ENCODE assay signal across 8 mouse cellular contexts in the genomic region with DNA sequence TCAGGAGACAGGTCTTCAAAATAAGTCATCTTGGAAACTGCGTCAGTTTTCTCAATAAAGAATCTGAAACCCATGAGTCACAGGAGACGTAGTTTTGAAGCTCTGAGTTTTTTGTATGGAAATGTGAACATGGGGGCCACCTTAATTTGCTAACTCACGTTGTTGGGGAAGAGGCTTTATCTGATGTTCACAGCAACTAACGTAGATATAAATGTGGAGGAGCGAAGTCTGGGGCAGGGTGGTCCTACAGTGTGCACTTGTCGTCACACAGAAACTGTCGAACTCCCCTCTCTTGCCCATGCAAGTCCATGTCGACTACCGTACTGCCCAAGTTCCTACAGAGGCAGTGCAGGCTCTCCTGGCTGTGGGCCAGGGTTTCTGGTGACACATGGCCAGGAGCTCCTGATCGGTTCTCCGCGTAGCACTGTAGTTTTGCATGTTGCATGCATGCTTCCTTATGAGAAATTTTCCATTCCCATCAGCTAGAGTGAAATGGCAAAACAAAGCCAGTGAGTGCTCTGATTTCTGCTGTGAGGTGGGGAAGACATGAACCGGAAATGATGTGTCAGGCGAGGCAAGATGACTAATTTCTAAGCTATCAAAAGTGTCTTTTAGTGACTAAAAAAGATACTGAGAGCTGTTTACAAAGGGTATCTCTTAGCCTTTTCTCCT.
A peak's percentile ranks its signal among the peaks of the same experiment; 100 is the strongest.
DNase-seq lines count a peak whose midpoint lies in the region; ATAC-seq lines count a peak whose summit lies in the region.

No protein-coding gene starts in this region.

- no peaks in the 10 kb centered on the region for H3K9me3 ChIP-seq in kidney, embryonic 14.5 days (ENCODE audit: control insufficient read depth, low read length)
- H3K9me3 ChIP-seq in forebrain, embryonic 16.5 days (ENCODE audit: control insufficient read depth, low read length), result no peaks in the 10 kb centered on the region
- no peaks in the 10 kb centered on the region for H3K9me3 ChIP-seq in midbrain, embryonic 13.5 days

- H3K4me1 ChIP-seq in kidney, embryonic 14.5 days (ENCODE audit: control insufficient read depth, insufficient read depth, low read length), result no peaks in the 10 kb centered on the region
- no peaks in the 10 kb centered on the region; the same call in 1 of the 2 replicates for H3K4me1 ChIP-seq in forebrain, embryonic 16.5 days (replicated peaks; ENCODE audit: control insufficient read depth, insufficient read depth, low read length)
- no peaks in the 10 kb centered on the region for H3K4me1 ChIP-seq in midbrain, embryonic 13.5 days (replicated peaks)

- no peak overlapping the region for H3K4me2 ChIP-seq in kidney, embryonic 14.5 days (replicated peaks; ENCODE audit: low read depth, low read length)
- H3K4me2 ChIP-seq in forebrain, embryonic 16.5 days (ENCODE audit: low read length), result no peak overlapping the region
- H3K4me2 ChIP-seq in midbrain, embryonic 13.5 days (replicated peaks), result no peak overlapping the region

- H3K27ac ChIP-seq in kidney, embryonic 14.5 days (ENCODE audit: low read depth, low read length), result no peak overlapping the region
- no peak overlapping the region for H3K27ac ChIP-seq in forebrain, embryonic 16.5 days (ENCODE audit: low read length)
- H3K27ac ChIP-seq in midbrain, embryonic 13.5 days, result no peak overlapping the region

- peak; percentile 55 for DNase-seq in kidney, adult 11 months
- peak; percentile 76 for DNase-seq in MN1 (ENCODE audit: low spot score)
- peak; percentile 32 for DNase-seq in gastrocnemius, postnatal 14 days
- peak; percentile 78 for DNase-seq in kidney, postnatal 14 days

- 80% methylated on average over 14 of the region's 14 CpGs for WGBS in kidney, embryonic 14.5 days
- WGBS in forebrain, embryonic 16.5 days, result 79% methylated on average over 14 of the region's 14 CpGs
- 90% methylated on average over 14 of the region's 14 CpGs for WGBS in midbrain, embryonic 13.5 days

- peaks cover 10% of the 10 kb centered on the region; the same call in 1 of the 2 replicates for H3K36me3 ChIP-seq in kidney, embryonic 14.5 days (ENCODE audit: control insufficient read depth, insufficient read depth, low read length)
- H3K36me3 ChIP-seq in forebrain, embryonic 16.5 days (ENCODE audit: control insufficient read depth, insufficient read depth), result no peaks in the 10 kb centered on the region
- no peaks in the 10 kb centered on the region for H3K36me3 ChIP-seq in midbrain, embryonic 13.5 days

- intact Hi-C loops in gastrocnemius, postnatal 14 days (cut with DNase I; ENCODE audit: low total_unique reads), result no loop called here

- H3K9ac ChIP-seq in kidney, embryonic 14.5 days (ENCODE audit: low read depth, low read length), result no peak overlapping the region
- H3K9ac ChIP-seq in forebrain, embryonic 16.5 days (replicated peaks; ENCODE audit: low read depth, low read length), result no peak overlapping the region
- no peak overlapping the region for H3K9ac ChIP-seq in midbrain, embryonic 13.5 days (replicated peaks)

- H3K27me3 ChIP-seq in kidney, embryonic 14.5 days (ENCODE audit: control insufficient read depth, insufficient read depth, low read length), result no peaks in the 10 kb centered on the region
- H3K27me3 ChIP-seq in forebrain, embryonic 16.5 days (replicated peaks; ENCODE audit: control insufficient read depth, insufficient read depth, low read length), result no peaks in the 10 kb centered on the region
- no peaks in the 10 kb centered on the region for H3K27me3 ChIP-seq in midbrain, embryonic 13.5 days

- H3K4me3 ChIP-seq in kidney, embryonic 14.5 days (ENCODE audit: low read length), result no peak overlapping the region
- no peak overlapping the region for H3K4me3 ChIP-seq in forebrain, embryonic 16.5 days (replicated peaks; ENCODE audit: low read length)
- H3K4me3 ChIP-seq in midbrain, embryonic 13.5 days (replicated peaks), result no peak overlapping the region

- ATAC-seq in kidney, embryonic 14.5 days (ENCODE audit: low FRiP score, low TSS enrichment), result no peak
- no peak for ATAC-seq in forebrain, embryonic 16.5 days
- no peak for ATAC-seq in erythroid progenitor cell, adult 5-6 weeks (replicated peaks; ENCODE audit: low FRiP score, poor library complexity, severe bottlenecking)
- ATAC-seq in midbrain, embryonic 13.5 days, result no peak
